Mouse (Mus musculus) lung, adult 2 months (tissue): ENCODE data around the gene Olfr1367.

Experiments
- CTCF ChIP-seq: fragments of 200-500 bp; IDR thresholded peaks from 2 replicates; pipeline ENCODE4 v1.5.1; 2011; ENCODE audit warnings: mild to moderate bottlenecking, low read length, control low read depth; ENCODE audit not compliant: insufficient read depth
- POLR2A ChIP-seq: fragments of 200-500 bp; IDR thresholded peaks from 2 replicates; pipeline ENCODE4 v1.6.1; 2011; ENCODE audit warnings: low read depth, mild to moderate bottlenecking, control low read depth, low read length, borderline replicate concordance; ENCODE audit errors: extremely low read depth

DNA sequence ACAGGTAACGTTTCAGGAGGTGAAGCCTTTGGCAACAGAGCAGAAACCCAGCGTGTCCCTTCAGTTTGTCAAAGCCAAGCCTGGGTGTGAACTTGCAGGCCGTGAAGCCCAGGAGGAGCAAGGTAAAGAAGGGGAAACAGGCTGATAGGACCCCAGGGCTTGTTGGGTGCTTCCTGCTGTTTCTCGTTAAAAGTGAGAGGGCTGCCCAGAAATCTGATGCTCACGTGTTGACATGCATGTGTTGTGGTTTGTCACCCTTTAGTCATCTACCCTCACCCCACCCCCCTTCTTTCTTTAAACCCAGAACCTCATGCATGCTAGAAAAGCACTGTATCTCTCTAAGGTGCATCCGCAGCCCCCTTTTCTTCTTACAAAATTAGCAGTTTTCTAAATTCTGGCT lies 19.9 kb downstream of the Olfr1367 start:
- TF ChIP-seq CTCF = no peak
- no peak for TF ChIP-seq POLR2A
